Mouse (Mus musculus) ovary, postnatal 14 days (tissue): ENCODE measurements around the gene Osbp2.
"Not testable (repeated sequence)": the region's sequence is repeated elsewhere in the genome, so short reads cannot be mapped to it uniquely, and the experiment has no call there.

Source experiments
- DNase-seq: peaks from one replicate; pipeline ENCODE4 v3.0.0; 2022; ENCODE audit warnings: low spot score

Osbp2 gene

GRCm38 (mm10) chr11:3863454-3864112 is at the start of gene Osbp2:
Gene Osbp2 (minus strand): TSS chr11:3863903.
- peak; percentile 44 for DNase-seq

GRCm38 (mm10) chr11:3912875-3913271 is 49.2 kb upstream of the Osbp2 start:
- no peak for DNase-seq

- no peak for DNase-seq
These were observed 48.6 kb upstream of the Osbp2 start for GRCm38 (mm10) chr11:3912100-3912874.

- DNase-seq = not testable (repeated sequence)
These were observed 47.7 kb upstream of the Osbp2 start for GRCm38 (mm10) chr11:3911440-3911839.

GRCm38 (mm10) chr11:3910513-3911310 is 47.0 kb upstream of the Osbp2 start:
- DNase-seq = no peak

GRCm38 (mm10) chr11:3909236-3909635 is 45.5 kb upstream of the Osbp2 start:
- DNase-seq = no peak

GRCm38 (mm10) chr11:3905446-3905845 is 41.7 kb upstream of the Osbp2 start:
- no peak for DNase-seq

GRCm38 (mm10) chr11:3904673-3905072 is 41.0 kb upstream of the Osbp2 start:
- no peak for DNase-seq

- peak; percentile 49 for DNase-seq
These were observed 39.3 kb upstream of the Osbp2 start for GRCm38 (mm10) chr11:3903046-3903445.

- DNase-seq = no peak
These were observed 38.8 kb upstream of the Osbp2 start for GRCm38 (mm10) chr11:3902516-3902915.

- DNase-seq = no peak
These were observed 36.6 kb upstream of the Osbp2 start for GRCm38 (mm10) chr11:3900296-3900695.

GRCm38 (mm10) chr11:3895933-3896332 is 32.2 kb upstream of the Osbp2 start:
- DNase-seq = no peak

- no peak for DNase-seq
These were observed 31.8 kb upstream of the Osbp2 start for GRCm38 (mm10) chr11:3895458-3895857.

- DNase-seq = peak; percentile 81
These were observed 30.9 kb upstream of the Osbp2 start, which contains the start of the genes 4921536K21Rik and Dusp18 for GRCm38 (mm10) chr11:3894406-3895281. Gene 4921536K21Rik (minus strand): TSS chr11:3895098. Gene Dusp18 (plus strand): TSS chr11:3895240.

GRCm38 (mm10) chr11:3893970-3894369 is 30.3 kb upstream of the Osbp2 start:
- DNase-seq = no peak

- DNase-seq = no peak
These were observed 23.6 kb upstream of the Osbp2 start for GRCm38 (mm10) chr11:3887331-3887730.

- DNase-seq = no peak
These were observed 20.0 kb upstream of the Osbp2 start for GRCm38 (mm10) chr11:3883711-3884110.

GRCm38 (mm10) chr11:3879836-3880235 is 16.1 kb upstream of the Osbp2 start:
- peak; percentile 54 for DNase-seq

- DNase-seq = no peak
These were observed 15.0 kb upstream of the Osbp2 start for GRCm38 (mm10) chr11:3878660-3879059.

- no peak for DNase-seq
These were observed 12.7 kb upstream of the Osbp2 start for GRCm38 (mm10) chr11:3876419-3876818.

- no peak for DNase-seq
These were observed 640 bp upstream of the Osbp2 start for GRCm38 (mm10) chr11:3864343-3864742.
